Mouse (Mus musculus): ENCODE data around the gene Rnf114. TPM values are rescaled to one million over a fixed set of nuclear protein-coding genes. Genes with fewer than 3 reads are reported as not detected.

The Rnf114 gene
- polyA plus RNA-seq, 1 experiment from 2014 or later = 165 TPM

GRCm38 (mm10) chr2:167544456-167544855 is 52.0 kb downstream of the Rnf114 start:
- H3K27ac ChIP-seq = no peak overlapping the region
- no peak for ATAC-seq
- 75% methylated on average over 5 of the region's 5 CpGs for WGBS

GRCm38 (mm10) chr2:167546447-167547195 is 54.2 kb downstream of the Rnf114 start:
- peaks cover 6% of the 10 kb centered on the region; the same call in 1 of the 2 replicates for H3K27me3 ChIP-seq
- no peaks in the 10 kb centered on the region for H3K9me3 ChIP-seq
- no peak for ATAC-seq
- no peak overlapping the region for H3K4me2 ChIP-seq (replicated peaks)
- H3K27ac ChIP-seq = no peak overlapping the region
- WGBS = 87% methylated on average over 18 of the region's 18 CpGs
- H3K4me3 ChIP-seq (replicated peaks) = no peak overlapping the region
- H3K36me3 ChIP-seq = no peaks in the 10 kb centered on the region
- no peak overlapping the region for H3K9ac ChIP-seq (replicated peaks)
- peaks cover 16% of the 10 kb centered on the region for H3K4me1 ChIP-seq (replicated peaks)

More at GRCm38 (mm10) chr2:167544456-167544855, 52.0 kb downstream of the Rnf114 start:
- Histone ChIP-seq H3K9me3 (no peaks in the 10 kb centered on the region), H3K4me3 (replicated peaks) (no peak overlapping the region), H3K4me1 (replicated peaks) (peaks cover 37% of the 10 kb centered on the region), H3K4me2 (replicated peaks) (no peak overlapping the region), H3K36me3 (no peaks in the 10 kb centered on the region), H3K9ac (replicated peaks) (no peak overlapping the region), H3K27me3 (peaks cover 22% of the 10 kb centered on the region)

- no peak overlapping the region for H3K4me3 ChIP-seq (replicated peaks)
- H3K4me1 ChIP-seq (replicated peaks) = 0 out of 2 replicates have a peak, but pooled peaks cover 15% of the 10 kb centered on the region
- no peak overlapping the region for H3K27ac ChIP-seq
- no peaks in the 10 kb centered on the region for H3K9me3 ChIP-seq
- no peak overlapping the region for H3K4me2 ChIP-seq (replicated peaks)
- ATAC-seq = no peak
- H3K27me3 ChIP-seq = no peaks in the 10 kb centered on the region; the same call in 1 of the 2 replicates
- no peaks in the 10 kb centered on the region for H3K36me3 ChIP-seq
- H3K9ac ChIP-seq (replicated peaks) = no peak overlapping the region
- 74% methylated on average over 8 of the region's 8 CpGs for WGBS
Measured at GRCm38 (mm10) chr2:167547444-167547843, 55.0 kb downstream of the Rnf114 start.

DNA sequence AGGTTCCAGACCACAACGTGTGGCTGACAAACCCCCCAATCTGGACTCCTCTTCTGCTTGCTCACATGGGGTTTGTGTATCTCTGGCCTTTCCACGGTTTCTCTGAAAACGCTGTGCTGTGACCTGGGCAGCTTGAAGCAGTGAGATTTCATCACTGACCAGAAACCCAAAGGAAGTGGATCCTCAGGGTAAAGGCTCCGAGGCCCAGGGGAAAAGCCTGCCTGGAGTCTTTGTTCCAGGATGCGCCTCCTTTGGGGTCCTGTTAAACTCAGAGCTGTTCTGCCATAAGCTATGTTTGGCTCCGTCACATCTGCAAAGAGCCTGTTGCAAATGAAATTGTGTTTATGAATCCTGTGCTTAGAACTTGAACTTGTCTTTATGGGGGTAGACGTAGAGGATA is 56.5 kb downstream of the Rnf114 start:
- Histone ChIP-seq H3K4me3 (replicated peaks) (no peak overlapping the region), H3K4me2 (replicated peaks) (no peak overlapping the region), H3K27ac (no peak overlapping the region), H3K9me3 (no peaks in the 10 kb centered on the region), H3K36me3 (no peaks in the 10 kb centered on the region), H3K27me3 (no peaks in the 10 kb centered on the region), H3K9ac (replicated peaks) (no peak overlapping the region), H3K4me1 (replicated peaks) (peaks cover 9% of the 10 kb centered on the region; the same call in 1 of the 2 replicates)
- WGBS = 91% methylated on average over 7 of the region's 7 CpGs
- ATAC-seq = no peak

DNA sequence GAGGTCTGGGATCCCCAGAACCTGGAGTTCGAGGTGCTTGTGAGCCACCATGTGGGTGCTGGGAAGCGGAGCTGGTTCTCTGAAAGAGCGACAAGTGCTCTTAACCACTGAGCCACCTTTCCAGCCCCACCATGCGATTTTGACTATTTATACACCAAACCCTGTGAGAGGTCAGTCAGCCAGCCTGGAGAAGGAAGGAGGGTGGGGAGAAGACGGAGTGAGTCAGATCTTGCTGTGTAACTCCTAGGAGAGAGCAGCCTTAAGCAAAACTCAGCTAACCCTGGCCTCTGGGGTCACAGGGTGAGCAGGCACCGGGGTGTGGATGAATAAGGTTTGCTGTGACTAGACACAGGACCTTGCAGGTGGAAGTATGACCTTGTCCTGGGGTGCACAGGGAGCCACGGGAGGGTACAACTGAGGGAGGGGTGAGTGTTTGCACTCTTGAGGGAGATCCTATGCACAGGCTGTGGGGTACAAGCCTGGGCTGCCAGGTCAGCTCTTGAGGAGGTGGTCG is 58.0 kb downstream of the Rnf114 start:
- Histone ChIP-seq H3K27me3 (no peaks in the 10 kb centered on the region), H3K9me3 (no peaks in the 10 kb centered on the region), H3K36me3 (no peaks in the 10 kb centered on the region), H3K4me3 (replicated peaks) (no peak overlapping the region), H3K27ac (no peak overlapping the region), H3K9ac (replicated peaks) (no peak overlapping the region), H3K4me2 (replicated peaks) (no peak overlapping the region), H3K4me1 (replicated peaks) (peaks cover 6% of the 10 kb centered on the region; the same call in 1 of the 2 replicates)
- 81% methylated on average over 8 of the region's 8 CpGs for WGBS
- ATAC-seq = no peak

DNA sequence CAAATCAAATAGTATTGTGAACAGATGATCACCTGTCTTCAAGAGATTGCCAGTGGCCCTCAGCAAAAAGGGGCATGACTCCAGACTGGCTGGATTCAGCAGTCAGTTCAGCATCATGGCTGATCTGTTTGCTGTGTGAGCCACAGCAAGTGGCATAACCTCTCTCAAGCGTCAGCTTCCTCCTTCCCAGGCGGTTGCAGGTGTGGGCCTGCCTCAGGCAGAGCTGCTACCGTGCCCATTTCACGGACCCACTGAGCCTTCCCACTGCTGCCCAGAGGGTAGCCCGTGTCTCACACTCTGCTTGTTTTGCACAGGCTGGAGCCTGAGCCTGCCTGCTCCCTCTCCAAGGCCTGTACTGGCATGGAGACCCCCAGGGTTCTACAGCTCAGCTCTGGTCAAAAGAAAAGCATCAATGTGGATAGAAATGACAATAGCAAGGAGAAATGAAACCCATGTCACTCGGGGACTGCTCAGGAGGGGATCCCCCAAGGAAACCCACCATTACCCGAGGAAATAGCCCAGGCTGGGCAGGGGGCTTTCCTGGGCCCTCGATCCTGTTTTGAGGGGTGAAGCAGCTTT is 59.0 kb downstream of the Rnf114 start:
- H3K4me1 ChIP-seq (replicated peaks) = peaks cover 6% of the 10 kb centered on the region; the same call in 1 of the 2 replicates
- H3K36me3 ChIP-seq = no peaks in the 10 kb centered on the region
- H3K4me2 ChIP-seq (replicated peaks) = no peak overlapping the region
- no peak overlapping the region for H3K27ac ChIP-seq
- no peak overlapping the region for H3K4me3 ChIP-seq (replicated peaks)
- H3K9ac ChIP-seq (replicated peaks) = no peak overlapping the region
- ATAC-seq = no peak
- WGBS = 75% methylated on average over 8 of the region's 8 CpGs
- no peaks in the 10 kb centered on the region for H3K27me3 ChIP-seq
- H3K9me3 ChIP-seq = no peaks in the 10 kb centered on the region

- Histone ChIP-seq H3K9me3 (no peaks in the 10 kb centered on the region), H3K4me1 (replicated peaks) (peaks cover 6% of the 10 kb centered on the region; the same call in 1 of the 2 replicates), H3K4me2 (replicated peaks) (no peak overlapping the region), H3K36me3 (no peaks in the 10 kb centered on the region), H3K9ac (replicated peaks) (no peak overlapping the region), H3K27ac (no peak overlapping the region), H3K27me3 (no peaks in the 10 kb centered on the region), H3K4me3 (replicated peaks) (no peak overlapping the region)
- ATAC-seq = no peak
- WGBS = 88% methylated on average over 4 of the region's 4 CpGs
Measured at GRCm38 (mm10) chr2:167552292-167552691, 59.8 kb downstream of the Rnf114 start.

- Histone ChIP-seq H3K27ac (no peak overlapping the region), H3K4me3 (replicated peaks) (no peak overlapping the region), H3K4me1 (replicated peaks) (peaks cover 6% of the 10 kb centered on the region; the same call in 1 of the 2 replicates), H3K9me3 (no peaks in the 10 kb centered on the region), H3K36me3 (no peaks in the 10 kb centered on the region), H3K9ac (replicated peaks) (no peak overlapping the region), H3K4me2 (replicated peaks) (no peak overlapping the region), H3K27me3 (0 out of 2 replicates have a peak, but pooled peaks cover 1% of the 10 kb centered on the region)
- no peak for ATAC-seq
- WGBS = 15% methylated on average over 11 of the region's 11 CpGs
Measured at GRCm38 (mm10) chr2:167552927-167553402, 60.5 kb downstream of the Rnf114 start.

- peaks cover 18% of the 10 kb centered on the region for H3K4me1 ChIP-seq (replicated peaks)
- H3K9ac ChIP-seq (replicated peaks) = no peak overlapping the region
- H3K36me3 ChIP-seq = no peaks in the 10 kb centered on the region
- no peak overlapping the region for H3K4me2 ChIP-seq (replicated peaks)
- H3K4me3 ChIP-seq (replicated peaks) = no peak overlapping the region
- no peak overlapping the region for H3K27ac ChIP-seq
- WGBS = 88% methylated on average over 5 of the region's 5 CpGs
- no peak for ATAC-seq
- peaks cover 24% of the 10 kb centered on the region for H3K27me3 ChIP-seq
- no peaks in the 10 kb centered on the region for H3K9me3 ChIP-seq
Measured at GRCm38 (mm10) chr2:167555766-167556165, 63.3 kb downstream of the Rnf114 start.

- Histone ChIP-seq H3K36me3 (no peaks in the 10 kb centered on the region), H3K27ac (peak overlapping the region; percentile 19; the same call in 1 of the 2 replicates), H3K9ac (replicated peaks) (peak overlapping the region; percentile 46; the same call in 1 of the 2 replicates), H3K4me3 (replicated peaks) (peak overlapping the region; percentile 20), H3K9me3 (no peaks in the 10 kb centered on the region), H3K4me1 (replicated peaks) (peaks cover 24% of the 10 kb centered on the region), H3K27me3 (peaks cover 31% of the 10 kb centered on the region), H3K4me2 (replicated peaks) (peak overlapping the region; percentile 48)
- peak; percentile 75 for ATAC-seq
- WGBS = 13% methylated on average over 27 of the region's 27 CpGs
Measured at GRCm38 (mm10) chr2:167559413-167559812, 67.0 kb downstream of the Rnf114 start.

GRCm38 (mm10) chr2:167562101-167562500 is 69.7 kb downstream of the Rnf114 start:
- Histone ChIP-seq H3K27ac (no peak overlapping the region), H3K4me1 (replicated peaks) (peaks cover 31% of the 10 kb centered on the region), H3K27me3 (peaks cover 31% of the 10 kb centered on the region), H3K9ac (replicated peaks) (no peak overlapping the region), H3K4me2 (replicated peaks) (no peak overlapping the region), H3K4me3 (replicated peaks) (no peak overlapping the region), H3K36me3 (no peaks in the 10 kb centered on the region), H3K9me3 (no peaks in the 10 kb centered on the region)
- no peak for ATAC-seq
- 51% methylated on average over 8 of the region's 8 CpGs for WGBS

- Histone ChIP-seq H3K9ac (replicated peaks) (no peak overlapping the region), H3K4me3 (replicated peaks) (no peak overlapping the region), H3K9me3 (no peaks in the 10 kb centered on the region), H3K27me3 (peaks cover 29% of the 10 kb centered on the region), H3K27ac (no peak overlapping the region), H3K4me1 (replicated peaks) (peaks cover 31% of the 10 kb centered on the region), H3K36me3 (no peaks in the 10 kb centered on the region), H3K4me2 (replicated peaks) (no peak overlapping the region)
- WGBS = 76% methylated on average over 5 of the region's 5 CpGs
- no peak for ATAC-seq
Measured at GRCm38 (mm10) chr2:167563035-167563434, 70.6 kb downstream of the Rnf114 start.
